Mouse (Mus musculus) C2C12 (cell line): ENCODE measurements around the gene Rars. TPM values are rescaled to one million over a fixed set of nuclear protein-coding genes. Genes with fewer than 3 reads are reported as not detected.
"Not testable (repeated sequence)": the region's sequence is repeated elsewhere in the genome, so short reads cannot be mapped to it uniquely, and the experiment has no call there.

ENCODE experiments used
- H3K27me3 ChIP-seq: one replicate; pipeline ENCODE4 v1.6.1; 2011; ENCODE audit not compliant: control insufficient read depth, insufficient read depth, insufficient read length
- H3K36me3 ChIP-seq: one replicate; pipeline ENCODE4 v1.6.1; 2011; ENCODE audit not compliant: control insufficient read depth, insufficient read depth
- H3K4me3 ChIP-seq: one replicate; pipeline ENCODE4 v1.5.1; 2011; ENCODE audit warnings: mild to moderate bottlenecking, control low read depth; ENCODE audit not compliant: poor library complexity, insufficient read depth, severe bottlenecking
- H3K79me2 ChIP-seq: one replicate; pipeline ENCODE4 v1.6.1; 2011; ENCODE audit not compliant: control insufficient read depth, insufficient read depth
- H3K79me3 ChIP-seq: one replicate; pipeline ENCODE4 v1.6.1; 2011; ENCODE audit warnings: low read depth, control low read depth
- H3ac ChIP-seq: one replicate; pipeline ENCODE3; 2011; ENCODE audit warnings: low read depth; ENCODE audit not compliant: control insufficient read depth, insufficient read length
- CEBPB ChIP-seq: IDR thresholded peaks from one replicate; pipeline ENCODE4 v1.6.1; 2011; ENCODE audit warnings: low read depth, mild to moderate bottlenecking, control low read depth, moderate library complexity
- CTCF ChIP-seq: IDR thresholded peaks from one replicate; pipeline ENCODE4 v1.5.1; 2011; ENCODE audit not compliant: control insufficient read depth, insufficient read depth, insufficient read length
- FOSL1 ChIP-seq: IDR thresholded peaks from one replicate; pipeline ENCODE4 v1.8.0; 2011; ENCODE audit warnings: mild to moderate bottlenecking, low read length; ENCODE audit not compliant: poor library complexity, insufficient read depth, severe bottlenecking
- MAX ChIP-seq: IDR thresholded peaks from one replicate; pipeline ENCODE4 v1.6.1; 2011; ENCODE audit warnings: mild to moderate bottlenecking, control low read depth
- MYOD1 ChIP-seq: IDR thresholded peaks from one replicate; pipeline ENCODE4 v1.6.1; 2011; ENCODE audit warnings: low read depth; ENCODE audit not compliant: control insufficient read depth, insufficient read length
- MYOG ChIP-seq: IDR thresholded peaks from one replicate; pipeline ENCODE4 v1.6.1; 2011; ENCODE audit not compliant: control insufficient read depth, insufficient read length; ENCODE audit errors: extremely low read depth
- USF1 ChIP-seq: IDR thresholded peaks from one replicate; pipeline ENCODE4 v1.6.1; 2011; ENCODE audit warnings: low read depth, mild to moderate bottlenecking, control low read depth, moderate library complexity
- polyA plus RNA-seq: library from polyadenylated mRNA; unstranded; fragments of >200 nt; fragmentation: generic; extraction: Trizol; gene quantifications from one replicate; pipeline ENCODE4 v1.2.1, GENCODE M21; 2012; ENCODE audit warnings: missing spikeins

Gene Rars
- polyA plus RNA-seq, 1 experiment, result 87.1 TPM

DNA sequence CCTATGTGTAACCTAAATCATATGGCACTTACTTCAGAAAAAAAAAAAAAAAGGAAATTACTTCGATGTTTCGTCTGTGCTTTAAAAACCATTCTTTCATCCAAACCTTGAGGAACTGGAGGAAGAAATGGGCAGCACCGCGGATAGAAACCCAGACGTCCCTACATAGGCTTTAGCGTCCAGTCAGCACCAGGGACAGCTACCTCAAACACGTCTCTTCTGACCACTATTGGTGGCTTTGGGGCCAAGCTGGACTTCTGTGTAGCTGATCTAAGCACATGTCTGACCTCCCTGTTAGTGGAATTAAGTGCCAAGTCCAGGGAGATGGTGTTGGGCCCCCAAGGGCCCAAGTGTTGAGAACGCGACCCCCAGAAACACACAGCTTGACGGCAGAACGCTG, 35.4 kb downstream of the Rars start, which contains the start of gene Fbll1:
Fbll1 (minus strand) TSS at position 11 of the 400 bp plus-strand sequence.
- H3K36me3 ChIP-seq, result no peaks in the 10 kb centered on the region
- no peaks in the 10 kb centered on the region for H3K79me3 ChIP-seq
- H3K4me3 ChIP-seq, result no peak within 1 kb of the TSS
- no peaks in the 10 kb centered on the region for H3K27me3 ChIP-seq
- no peak for TF ChIP-seq FOSL1
- no peak for TF ChIP-seq MAX
- no peak for TF ChIP-seq USF1
- no peak within 1 kb of the TSS for H3ac ChIP-seq
- no peaks in the 10 kb centered on the region for H3K79me2 ChIP-seq

DNA sequence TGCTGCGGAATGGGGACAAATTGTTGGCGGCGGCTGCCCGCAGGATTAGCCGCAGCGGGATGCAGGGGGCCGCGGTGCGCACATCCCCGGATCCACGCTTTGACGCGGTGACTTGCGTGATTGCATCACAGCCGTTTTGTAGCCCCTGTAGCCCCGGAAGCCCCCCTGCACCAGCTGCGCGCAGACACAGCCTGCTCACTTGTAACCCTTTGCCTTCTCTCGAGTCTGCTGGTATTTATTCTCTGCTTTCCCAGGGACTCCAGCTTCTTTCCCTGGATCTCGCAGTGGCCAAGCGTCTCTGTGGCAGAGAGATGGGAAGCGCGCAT, 35.8 kb downstream of the Rars start:
- no peaks in the 10 kb centered on the region for H3K79me3 ChIP-seq
- no peaks in the 10 kb centered on the region for H3K36me3 ChIP-seq
- no peaks in the 10 kb centered on the region for H3K79me2 ChIP-seq
- no peak overlapping the region for H3ac ChIP-seq
- no peak for TF ChIP-seq MYOD1
- no peak for TF ChIP-seq USF1
- no peak for TF ChIP-seq CTCF
- TF ChIP-seq FOSL1, result no peak
- no peak for TF ChIP-seq MAX
- no peak for TF ChIP-seq CEBPB
- TF ChIP-seq MYOG, result no peak
- H3K4me3 ChIP-seq, result no peak overlapping the region
- no peaks in the 10 kb centered on the region for H3K27me3 ChIP-seq

DNA sequence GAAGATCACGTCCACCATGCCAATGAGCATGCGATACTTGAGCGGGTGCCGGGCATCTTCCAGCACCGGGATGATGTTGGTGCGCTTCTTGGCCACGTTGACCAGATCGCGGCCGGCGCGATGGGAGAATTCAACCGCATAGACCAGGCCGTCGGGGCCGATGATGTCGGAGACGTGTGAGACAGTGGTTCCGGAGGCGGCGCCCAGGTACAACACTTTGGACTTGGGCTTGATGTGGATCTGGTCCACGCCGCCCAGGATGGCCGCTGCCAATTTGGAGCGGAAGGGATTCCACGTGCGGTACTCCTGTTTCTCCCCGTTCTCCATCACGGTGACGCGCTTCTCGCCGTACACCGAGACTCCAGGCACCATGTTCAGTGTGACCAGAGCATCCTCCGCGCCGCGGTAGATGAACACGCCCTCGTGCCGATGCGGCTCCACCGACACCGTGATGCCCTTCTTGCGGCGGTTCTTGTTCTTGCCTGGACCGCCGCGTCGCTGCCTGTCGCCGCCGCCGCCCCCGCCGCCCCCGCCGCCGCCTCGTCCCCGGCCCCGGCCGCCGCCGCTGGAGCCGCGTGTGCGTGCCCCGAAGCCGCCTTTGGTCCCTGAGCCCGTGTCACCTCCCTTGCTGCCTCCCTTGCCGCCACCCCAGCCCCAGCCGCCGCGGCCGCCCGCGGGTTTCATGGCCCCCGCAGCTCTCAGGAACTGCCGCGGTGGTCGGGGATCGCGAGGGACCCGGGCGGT, 36.4 kb downstream of the Rars start:
- Histone ChIP-seq H3ac (no peak overlapping the region), H3K4me3 (no peak overlapping the region), H3K27me3 (no peaks in the 10 kb centered on the region), H3K79me3 (no peaks in the 10 kb centered on the region), H3K36me3 (no peaks in the 10 kb centered on the region), H3K79me2 (no peaks in the 10 kb centered on the region)
- TF ChIP-seq CEBPB (no peak), FOSL1 (no peak), MYOD1 (no peak), MAX (no peak), MYOG (no peak), CTCF (no peak), USF1 (no peak)

DNA sequence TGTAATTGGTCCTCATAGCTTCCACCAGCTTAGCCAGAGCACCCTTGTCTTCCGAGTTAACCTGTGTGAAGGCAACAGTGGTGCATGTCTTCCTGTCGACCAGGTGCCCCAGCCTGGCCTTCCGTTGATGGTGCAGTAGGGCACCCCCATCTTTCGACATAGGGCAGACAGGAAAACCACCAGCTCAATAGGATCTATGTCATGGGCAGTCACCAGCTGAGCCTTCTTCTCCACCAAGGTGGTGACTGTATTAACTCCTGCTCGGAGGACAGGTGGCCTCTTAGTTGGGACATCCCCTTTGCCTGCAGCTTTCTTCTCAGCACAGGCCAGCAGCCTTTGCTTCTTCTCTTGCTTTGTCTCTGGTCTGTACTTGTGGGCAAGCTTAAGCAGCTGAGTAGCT, 41.5 kb downstream of the Rars start:
- H3K79me2 ChIP-seq, H3K4me3 ChIP-seq, H3K27me3 ChIP-seq, H3ac ChIP-seq, H3K79me3 ChIP-seq: not testable (repeated sequence)
- peaks cover 39% of the 10 kb centered on the region for H3K36me3 ChIP-seq

DNA sequence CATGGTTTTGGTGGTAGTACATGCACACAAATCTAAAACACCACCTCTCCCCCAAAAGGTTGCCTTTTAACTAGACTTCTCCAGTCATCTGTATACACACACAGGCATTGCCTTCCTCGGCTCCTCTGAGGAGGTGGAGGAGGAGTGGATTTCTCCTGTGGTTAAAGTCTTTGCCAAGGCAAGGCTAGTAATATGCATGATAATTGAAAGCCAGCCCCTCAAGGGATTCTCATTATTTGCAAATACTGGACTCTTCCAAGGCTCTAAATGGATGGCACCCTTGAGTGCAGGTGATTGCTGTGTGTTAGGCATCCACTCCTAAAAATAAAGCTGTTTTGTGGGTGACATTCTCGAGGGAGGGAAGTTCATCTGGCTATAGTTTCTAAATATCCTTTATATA, 45.9 kb downstream of the Rars start:
- no peaks in the 10 kb centered on the region for H3K79me2 ChIP-seq
- H3K27me3 ChIP-seq, result no peaks in the 10 kb centered on the region
- H3K79me3 ChIP-seq, result peaks cover 9% of the 10 kb centered on the region
- peaks cover 81% of the 10 kb centered on the region for H3K36me3 ChIP-seq
- H3ac ChIP-seq, result no peak overlapping the region
- TF ChIP-seq MYOG (no peak), MYOD1 (no peak), CEBPB (no peak), CTCF (no peak), USF1 (no peak), MAX (no peak), FOSL1 (no peak)
- no peak overlapping the region for H3K4me3 ChIP-seq

DNA sequence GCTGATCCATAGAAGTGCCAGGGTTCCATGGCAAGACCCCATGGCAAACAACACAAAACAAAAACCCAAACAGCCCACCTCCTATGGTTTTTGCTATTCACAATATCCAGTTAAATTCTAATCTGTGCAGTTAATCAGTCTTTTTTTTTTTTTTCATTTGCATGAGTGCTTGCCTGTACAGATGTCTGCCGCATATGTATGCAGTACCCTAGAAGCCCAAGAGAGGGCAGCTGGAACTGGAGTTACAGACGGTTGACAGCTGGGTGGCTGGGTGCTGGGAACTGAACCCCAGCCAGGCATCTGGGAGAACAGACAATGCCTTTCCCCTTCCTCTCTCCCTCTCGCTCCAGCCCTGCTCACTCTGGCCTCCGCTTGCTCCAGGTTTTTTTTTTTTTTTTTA, 49.8 kb downstream of the Rars start:
- H3K79me2 ChIP-seq, result peaks cover 28% of the 10 kb centered on the region
- TF ChIP-seq MYOD1 (no peak), FOSL1 (no peak), CTCF (no peak), USF1 (no peak), MAX (no peak), CEBPB (no peak), MYOG (no peak)
- peaks cover 94% of the 10 kb centered on the region for H3K36me3 ChIP-seq
- H3ac ChIP-seq, result no peak overlapping the region
- no peak overlapping the region for H3K4me3 ChIP-seq
- no peaks in the 10 kb centered on the region for H3K27me3 ChIP-seq
- peaks cover 38% of the 10 kb centered on the region for H3K79me3 ChIP-seq
